Mouse (Mus musculus) limb, embryonic 12.5 days (tissue): Measurements from ENCODE around the gene H2-M10.3. TPM values are rescaled to one million over a fixed set of nuclear protein-coding genes. Genes with fewer than 3 reads are reported as not detected.

Experiments
- polyA plus RNA-seq: library from polyadenylated mRNA; unstranded; fragments of >200 nt; fragmentation: Nextera tagmentation; extraction: Ambion mirVana; gene quantifications from 2 replicates; pipeline ENCODE4 v1.2.1, GENCODE M21; 2016

The H2-M10.3 gene
- polyA plus RNA-seq, 1 experiment from 2014 or later: not detected

Other genes with a start within 250 kb of the H2-M10.3 start
- not detected in 2 replicates for gene Gm19684, start 246.7 kb downstream of the H2-M10.3 start, polyA plus RNA-seq
- gene Gm7030, start 239.0 kb downstream of the H2-M10.3 start, polyA plus RNA-seq: not detected in 2 replicates
- gene Gm8909, start 199.9 kb downstream of the H2-M10.3 start, polyA plus RNA-seq: not detected in 2 replicates
- gene H2-T3, start 178.1 kb downstream of the H2-M10.3 start, polyA plus RNA-seq: not detected in 2 replicates
- gene Rpp21, start 110.3 kb downstream of the H2-M10.3 start, polyA plus RNA-seq: 95.8 and 107 TPM in 2 replicates
- 23.5 and 23.6 TPM in 2 replicates for gene Trim39, start 96.2 kb downstream of the H2-M10.3 start, polyA plus RNA-seq
- not detected in 2 replicates for gene H2-M10.2, start 81.9 kb downstream of the H2-M10.3 start, polyA plus RNA-seq
- not detected in 2 replicates for gene H2-M10.1, start 42.3 kb downstream of the H2-M10.3 start, polyA plus RNA-seq
- gene H2-M10.4, start 93.9 kb upstream of the H2-M10.3 start, polyA plus RNA-seq: not detected in 2 replicates
- gene H2-M11, start 178.7 kb upstream of the H2-M10.3 start, polyA plus RNA-seq: not detected in 2 replicates